Mouse (Mus musculus) WW6 (cell line): ENCODE results near the gene Acod1.

Source experiments
- DNase-seq: peaks from one replicate; pipeline ENCODE4 v3.0.0-alpha.2; 2013; ENCODE audit warnings: low read depth, low spot score

Acod1 gene

GRCm38 (mm10) chr14:103046677-103047076, at the start of gene Acod1:
Acod1 (plus strand) TSS chr14:103046977.
- DNase-seq: no peak

GRCm38 (mm10) chr14:103007737-103008136, 39.0 kb upstream of the Acod1 start:
- DNase-seq: no peak

GRCm38 (mm10) chr14:103011782-103012181, 35.0 kb upstream of the Acod1 start:
- DNase-seq: no peak

- peak; percentile 45 for DNase-seq
These were observed 34.1 kb upstream of the Acod1 start for GRCm38 (mm10) chr14:103012563-103013150.

GRCm38 (mm10) chr14:103017009-103017408, 29.8 kb upstream of the Acod1 start:
- no peak for DNase-seq

GRCm38 (mm10) chr14:103020046-103020445, 26.7 kb upstream of the Acod1 start:
- DNase-seq: no peak

- DNase-seq: no peak
These were observed 17.6 kb upstream of the Acod1 start for GRCm38 (mm10) chr14:103029203-103029602.

GRCm38 (mm10) chr14:103033271-103033823, 13.4 kb upstream of the Acod1 start:
- no peak for DNase-seq

GRCm38 (mm10) chr14:103034076-103034475, 12.7 kb upstream of the Acod1 start:
- DNase-seq: no peak

GRCm38 (mm10) chr14:103037016-103037415, 9.8 kb upstream of the Acod1 start:
- no peak for DNase-seq

- no peak for DNase-seq
These were observed 1.7 kb downstream of the Acod1 start for GRCm38 (mm10) chr14:103048292-103049086.

GRCm38 (mm10) chr14:103051159-103051769, 4.5 kb downstream of the Acod1 start:
- DNase-seq: peak; percentile 57

- DNase-seq: no peak
These were observed 8.0 kb downstream of the Acod1 start for GRCm38 (mm10) chr14:103054731-103055130.

GRCm38 (mm10) chr14:103056601-103057000, 9.8 kb downstream of the Acod1 start:
- DNase-seq: no peak

- DNase-seq: no peak
These were observed 12.2 kb downstream of the Acod1 start for GRCm38 (mm10) chr14:103058998-103059397.

- no peak for DNase-seq
These were observed 12.7 kb downstream of the Acod1 start for GRCm38 (mm10) chr14:103059495-103059894.

GRCm38 (mm10) chr14:103065294-103066167, 18.8 kb downstream of the Acod1 start:
- no peak for DNase-seq

- DNase-seq: no peak
These were observed 22.7 kb downstream of the Acod1 start for GRCm38 (mm10) chr14:103069465-103069863.

- peak; percentile 82 for DNase-seq
These were observed 23.3 kb downstream of the Acod1 start, which contains the start of gene Cln5 for GRCm38 (mm10) chr14:103069864-103070611. Cln5 (plus strand) TSS chr14:103070216.

GRCm38 (mm10) chr14:103070790-103071189, 24.0 kb downstream of the Acod1 start:
- no peak for DNase-seq

- DNase-seq: no peak
These were observed 24.7 kb downstream of the Acod1 start for GRCm38 (mm10) chr14:103071471-103071870.
